Mouse (Mus musculus): Measurements from ENCODE around the gene Eef2.

GRCm38 (mm10) chr10:81189821-81190220 is 13.4 kb downstream of the Eef2 start:
- TF ChIP-seq EP300 (IDR thresholded peaks at IDR 0.05; ENCODE audit: insufficient read depth, low read depth, low read length) (no peak), CTCF (IDR thresholded peaks at IDR 0.05; ENCODE audit: low read depth, low read length) (no peak), POLR2A (IDR thresholded peaks at IDR 0.05; ENCODE audit: insufficient read depth, low read length) (no peak)

All from ES-Bruce4 (cell line).